Mouse (Mus musculus) stomach, embryonic 16.5 days (tissue): ENCODE data around the gene Selenom. TPM values are rescaled to one million over a fixed set of nuclear protein-coding genes. Genes with fewer than 3 reads are reported as not detected.

ENCODE experiments used
- ATAC-seq: fragments of 200-750 bp; cut with Nextera tagmentation; 2 replicates; pipeline ENCODE4 v1.8.0; 2017; ENCODE audit warnings: moderate number of reproducible peaks, moderate TSS enrichment; ENCODE audit not compliant: insufficient read depth, low FRiP score
- H3K27ac ChIP-seq: fragments of 300-500 bp; sonication (generic); 2 replicates; pipeline ENCODE4 v1.5.1; 2014; ENCODE audit warnings: low read length
- H3K27me3 ChIP-seq: fragments of 300-500 bp; sonication (generic); 2 replicates; pipeline ENCODE4 v1.6.1; 2014; ENCODE audit warnings: low read length, control low read depth, mixed read lengths; ENCODE audit not compliant: control insufficient read depth, insufficient read depth
- H3K36me3 ChIP-seq: fragments of 300-500 bp; sonication (generic); 2 replicates; pipeline ENCODE4 v1.6.1; 2014; ENCODE audit warnings: low read length; ENCODE audit not compliant: control insufficient read depth, insufficient read depth
- H3K4me1 ChIP-seq: fragments of 300-500 bp; sonication (generic); 2 replicates; pipeline ENCODE4 v1.6.1; 2014; ENCODE audit warnings: low read length, control low read depth, mixed read lengths; ENCODE audit not compliant: control insufficient read depth, insufficient read depth
- H3K4me2 ChIP-seq: fragments of 300-500 bp; sonication (generic); 2 replicates; pipeline ENCODE4 v1.6.1; 2014; ENCODE audit warnings: low read depth, low read length, mixed read lengths
- H3K4me3 ChIP-seq: fragments of 300-500 bp; sonication (generic); replicated peaks from 2 replicates; pipeline ENCODE4 v1.5.1; 2014; ENCODE audit warnings: mild to moderate bottlenecking, low read length
- H3K9ac ChIP-seq: fragments of 300-500 bp; sonication (generic); 2 replicates; pipeline ENCODE4 v1.6.1; 2014; ENCODE audit warnings: low read length
- H3K9me3 ChIP-seq: fragments of 300-500 bp; sonication (generic); replicated peaks from 2 replicates; pipeline ENCODE4 v1.6.1; 2016; ENCODE audit warnings: low read length, control low read depth; ENCODE audit not compliant: control insufficient read depth
- WGBS: fragments of 180-500 bp; shearing (Covaris S2); extraction: QIAGEN DNeasy Blood & Tissue Kit; methylation state at CpG from one replicate; pipeline ENCODE4 v1.1.7; 2014; 5-methylcytosine and 5-hydroxymethylcytosine counted together
- polyA plus RNA-seq: library from polyadenylated mRNA; unstranded; fragments of >200 nt; fragmentation: Nextera tagmentation; extraction: Ambion mirVana; gene quantifications from 2 replicates; pipeline ENCODE4 v1.2.1, GENCODE M21; 2015

The Selenom gene
- polyA plus RNA-seq, 1 experiment from 2014 or later: 176 TPM

GRCm38 (mm10) chr11:3532101-3532931 lies 17.8 kb downstream of the Selenom start:
- Histone ChIP-seq H3K36me3 (peaks cover 32% of the 10 kb centered on the region), H3K4me3 (no peak overlapping the region), H3K4me2 (no peak overlapping the region), H3K27ac (no peak overlapping the region), H3K4me1 (peaks cover 22% of the 10 kb centered on the region), H3K9me3 (no peaks in the 10 kb centered on the region), H3K9ac (no peak overlapping the region), H3K27me3 (no peaks in the 10 kb centered on the region)
- 81% methylated on average over 16 of the region's 16 CpGs for WGBS
- no peak for ATAC-seq

GRCm38 (mm10) chr11:3533406-3533932 lies 19.0 kb downstream of the Selenom start:
- no peak for ATAC-seq
- H3K4me3 ChIP-seq: no peak overlapping the region
- no peak overlapping the region for H3K4me2 ChIP-seq
- H3K27me3 ChIP-seq: no peaks in the 10 kb centered on the region
- peaks cover 32% of the 10 kb centered on the region for H3K36me3 ChIP-seq
- 91% methylated on average over 17 of the region's 17 CpGs for WGBS
- H3K4me1 ChIP-seq: peaks cover 28% of the 10 kb centered on the region
- H3K27ac ChIP-seq: no peak overlapping the region
- H3K9me3 ChIP-seq: no peaks in the 10 kb centered on the region
- no peak overlapping the region for H3K9ac ChIP-seq

GRCm38 (mm10) chr11:3534956-3535355 lies 20.5 kb downstream of the Selenom start:
- H3K27ac ChIP-seq: peak overlapping the region; percentile 96; the same call in 1 of the 2 replicates
- H3K27me3 ChIP-seq: no peaks in the 10 kb centered on the region
- H3K9ac ChIP-seq: peak overlapping the region; percentile 82
- peaks cover 24% of the 10 kb centered on the region for H3K36me3 ChIP-seq
- ATAC-seq: no peak
- H3K4me1 ChIP-seq: peaks cover 28% of the 10 kb centered on the region
- no peaks in the 10 kb centered on the region for H3K9me3 ChIP-seq
- H3K4me3 ChIP-seq: peak overlapping the region; percentile 75
- peak overlapping the region; percentile 89 for H3K4me2 ChIP-seq
- WGBS: 20% methylated on average over 8 of the region's 8 CpGs

GRCm38 (mm10) chr11:3535406-3535986 lies 21.0 kb downstream of the Selenom start:
- Histone ChIP-seq H3K4me1 (peaks cover 28% of the 10 kb centered on the region), H3K27me3 (no peaks in the 10 kb centered on the region), H3K4me2 (peak overlapping the region; percentile 89), H3K27ac (peak overlapping the region; percentile 96), H3K36me3 (peaks cover 22% of the 10 kb centered on the region), H3K4me3 (peak overlapping the region; percentile 75), H3K9me3 (no peaks in the 10 kb centered on the region), H3K9ac (peak overlapping the region; percentile 82)
- peak; percentile 85 for ATAC-seq
- WGBS: under 1% methylated on average over 36 of the region's 36 CpGs

- Histone ChIP-seq H3K27ac (peak overlapping the region; percentile 96), H3K9ac (peak overlapping the region; percentile 82), H3K4me3 (peak overlapping the region; percentile 75), H3K36me3 (peaks cover 16% of the 10 kb centered on the region), H3K4me1 (peaks cover 28% of the 10 kb centered on the region), H3K27me3 (no peaks in the 10 kb centered on the region), H3K4me2 (peak overlapping the region; percentile 89), H3K9me3 (no peaks in the 10 kb centered on the region)
- ATAC-seq: no peak
- 40% methylated on average over 5 of the region's 5 CpGs for WGBS
Measured at GRCm38 (mm10) chr11:3536082-3536481, 21.6 kb downstream of the Selenom start.

- Histone ChIP-seq H3K9me3 (no peaks in the 10 kb centered on the region), H3K4me2 (peak overlapping the region; percentile 89), H3K9ac (peak overlapping the region; percentile 40; the same call in 1 of the 2 replicates), H3K4me3 (peak overlapping the region; percentile 75), H3K27me3 (no peaks in the 10 kb centered on the region), H3K4me1 (peaks cover 28% of the 10 kb centered on the region), H3K36me3 (peaks cover 14% of the 10 kb centered on the region; the same call in 1 of the 2 replicates), H3K27ac (peak overlapping the region; percentile 96)
- ATAC-seq: no peak
- WGBS: 93% methylated on average over 5 of the region's 5 CpGs
Measured at GRCm38 (mm10) chr11:3536745-3537333, 22.4 kb downstream of the Selenom start.

GRCm38 (mm10) chr11:3537711-3538110 lies 23.2 kb downstream of the Selenom start:
- peak overlapping the region; percentile 72; the same call in 1 of the 2 replicates for H3K27ac ChIP-seq
- peak overlapping the region; percentile 75 for H3K4me3 ChIP-seq
- ATAC-seq: no peak
- WGBS: 75% methylated on average over 3 of the region's 3 CpGs
- no peaks in the 10 kb centered on the region for H3K27me3 ChIP-seq
- H3K9ac ChIP-seq: peak overlapping the region; percentile 88
- H3K36me3 ChIP-seq: 0 out of 2 replicates have a peak, but pooled peaks cover 8% of the 10 kb centered on the region
- no peaks in the 10 kb centered on the region for H3K9me3 ChIP-seq
- peaks cover 31% of the 10 kb centered on the region for H3K4me1 ChIP-seq
- peak overlapping the region; percentile 89 for H3K4me2 ChIP-seq

- WGBS: 60% methylated on average over 4 of the region's 4 CpGs
- Histone ChIP-seq H3K27me3 (no peaks in the 10 kb centered on the region), H3K4me3 (peak overlapping the region; percentile 75), H3K4me1 (peaks cover 37% of the 10 kb centered on the region), H3K9ac (peak overlapping the region; percentile 88), H3K36me3 (0 out of 2 replicates have a peak, but pooled peaks cover 8% of the 10 kb centered on the region), H3K4me2 (peak overlapping the region; percentile 89), H3K27ac (peak overlapping the region; percentile 72), H3K9me3 (no peaks in the 10 kb centered on the region)
- no peak for ATAC-seq
Measured at GRCm38 (mm10) chr11:3538341-3538740, 23.9 kb downstream of the Selenom start.
